Mouse (Mus musculus) heart, adult 2 months (tissue): ENCODE measurements around the gene Ttyh1.

Source experiments
- CTCF ChIP-seq: fragments of 200-600 bp; IDR thresholded peaks from 2 replicates; pipeline ENCODE4 v1.8.1; 2022; ENCODE audit warnings: antibody characterized with exemption, mild to moderate bottlenecking, moderate library complexity
- EP300 ChIP-seq: fragments of 200-500 bp; IDR thresholded peaks from 2 replicates; pipeline ENCODE4 v1.6.1; 2011; ENCODE audit warnings: low read depth, low read length, control low read depth; ENCODE audit not compliant: insufficient read depth
- POLR2A ChIP-seq: fragments of 200-500 bp; IDR thresholded peaks from 2 replicates; pipeline ENCODE4 v1.6.1; 2011; ENCODE audit warnings: mild to moderate bottlenecking, low read depth, low read length, control low read depth; ENCODE audit not compliant: insufficient read depth

GRCm38 (mm10) chr7:4123732-4124131 lies 4.5 kb downstream of the Ttyh1 start:
- TF ChIP-seq EP300 (no peak), POLR2A (no peak), CTCF (no peak)
